Mouse (Mus musculus) c-Kit-positive CD71-positive TER-119-negative erythroid progenitor cells, embryonic 14.5 days (primary cell): Measurements from ENCODE around the gene Insr.

Experiments used
- DNase-seq: peaks from one replicate; pipeline ENCODE4 v3.0.0-alpha.2; 2013; ENCODE audit warnings: low read depth

Insr gene

GRCm38 (mm10) chr8:3273799-3274198, 5.6 kb downstream of the Insr start:
- DNase-seq = no peak

GRCm38 (mm10) chr8:3267449-3267761, 12.0 kb downstream of the Insr start:
- DNase-seq = no peak

GRCm38 (mm10) chr8:3266686-3267448, 12.6 kb downstream of the Insr start:
- no peak for DNase-seq

- DNase-seq = no peak
Observed at GRCm38 (mm10) chr8:3265182-3265581, 14.2 kb downstream of the Insr start.

- DNase-seq = no peak
Observed at GRCm38 (mm10) chr8:3262779-3263178, 16.6 kb downstream of the Insr start.

GRCm38 (mm10) chr8:3261101-3261500, 18.3 kb downstream of the Insr start:
- DNase-seq = no peak

- no peak for DNase-seq
Observed at GRCm38 (mm10) chr8:3260127-3260811, 19.1 kb downstream of the Insr start.

- no peak for DNase-seq
Observed at GRCm38 (mm10) chr8:3256147-3256940, 23.1 kb downstream of the Insr start.

GRCm38 (mm10) chr8:3255321-3255720, 24.1 kb downstream of the Insr start:
- DNase-seq = no peak

- no peak for DNase-seq
Observed at GRCm38 (mm10) chr8:3253179-3253578, 26.2 kb downstream of the Insr start.

GRCm38 (mm10) chr8:3252665-3253064, 26.8 kb downstream of the Insr start:
- no peak for DNase-seq

- DNase-seq = no peak
Observed at GRCm38 (mm10) chr8:3251101-3251500, 28.3 kb downstream of the Insr start.

GRCm38 (mm10) chr8:3249886-3250285, 29.5 kb downstream of the Insr start:
- DNase-seq = no peak

GRCm38 (mm10) chr8:3248704-3249103, 30.7 kb downstream of the Insr start:
- DNase-seq = no peak

GRCm38 (mm10) chr8:3247129-3247528, 32.3 kb downstream of the Insr start:
- DNase-seq = no peak

- no peak for DNase-seq
Observed at GRCm38 (mm10) chr8:3243229-3243628, 36.2 kb downstream of the Insr start.

- no peak for DNase-seq
Observed at GRCm38 (mm10) chr8:3240725-3241124, 38.7 kb downstream of the Insr start.

- DNase-seq = no peak
Observed at GRCm38 (mm10) chr8:3239641-3240040, 39.8 kb downstream of the Insr start.

- DNase-seq = no peak
Observed at GRCm38 (mm10) chr8:3238792-3239191, 40.6 kb downstream of the Insr start.

- DNase-seq = no peak
Observed at GRCm38 (mm10) chr8:3237319-3237718, 42.1 kb downstream of the Insr start.

GRCm38 (mm10) chr8:3236277-3236676, 43.1 kb downstream of the Insr start:
- DNase-seq = no peak

GRCm38 (mm10) chr8:3234569-3234968, 44.8 kb downstream of the Insr start:
- no peak for DNase-seq

GRCm38 (mm10) chr8:3232601-3233000, 46.8 kb downstream of the Insr start:
- DNase-seq = no peak
